Mouse (Mus musculus) liver, embryonic 11.5 days (tissue): ENCODE data around the gene Rprml. TPM values are rescaled to one million over a fixed set of nuclear protein-coding genes. Genes with fewer than 3 reads are reported as not detected.

Experiments used
- ATAC-seq: fragments of 200-750 bp; cut with Nextera tagmentation; replicated peaks from 2 replicates; pipeline ENCODE4 v1.8.0; 2017; ENCODE audit warnings: moderate number of reproducible peaks, mild to moderate bottlenecking, moderate TSS enrichment, moderate library complexity; ENCODE audit not compliant: low FRiP score
- DNase-seq: peaks from one replicate; pipeline ENCODE4 v3.0.0-alpha.2; 2017; ENCODE audit warnings: low spot score
- H3K27ac ChIP-seq: fragments of 300-500 bp; sonication (generic); 2 replicates; pipeline ENCODE4 v1.5.1; 2014; ENCODE audit warnings: mild to moderate bottlenecking, low read depth, low read length, control low read depth
- H3K27me3 ChIP-seq: fragments of 300-500 bp; sonication (generic); replicated peaks from 2 replicates; pipeline ENCODE4 v1.6.1; 2014; ENCODE audit warnings: low read length, mixed read lengths; ENCODE audit not compliant: control insufficient read depth, insufficient read depth
- H3K36me3 ChIP-seq: fragments of 300-500 bp; sonication (generic); 2 replicates; pipeline ENCODE4 v1.6.1; 2014; ENCODE audit warnings: mild to moderate bottlenecking, low read length, moderate library complexity, mixed read lengths; ENCODE audit not compliant: control insufficient read depth, insufficient read depth
- H3K4me1 ChIP-seq: fragments of 300-500 bp; sonication (generic); replicated peaks from 2 replicates; pipeline ENCODE4 v1.6.1; 2014; ENCODE audit warnings: low read length, mixed read lengths; ENCODE audit not compliant: control insufficient read depth, insufficient read depth
- H3K4me2 ChIP-seq: fragments of 300-500 bp; sonication (generic); 2 replicates; pipeline ENCODE4 v1.6.1; 2014; ENCODE audit warnings: mild to moderate bottlenecking, control low read depth, moderate library complexity
- H3K4me3 ChIP-seq: fragments of 300-500 bp; sonication (generic); 2 replicates; pipeline ENCODE4 v1.5.1; 2014; ENCODE audit warnings: low read depth, low read length, control low read depth
- H3K9ac ChIP-seq: fragments of 300-500 bp; sonication (generic); 2 replicates; pipeline ENCODE4 v1.6.1; 2014; ENCODE audit warnings: low read depth, low read length, control low read depth
- H3K9me3 ChIP-seq: fragments of 300-500 bp; sonication (generic); 2 replicates; pipeline ENCODE4 v1.6.1; 2016; ENCODE audit warnings: low read length, inconsistent platforms, mixed read lengths; ENCODE audit not compliant: control insufficient read depth
- WGBS: fragments of 180-500 bp; shearing (Covaris S2); extraction: QIAGEN DNeasy Blood & Tissue Kit; methylation state at CpG from one replicate; pipeline ENCODE4 v1.1.7; 2014; 5-methylcytosine and 5-hydroxymethylcytosine counted together
- polyA plus RNA-seq: library from polyadenylated mRNA; unstranded; fragments of >200 nt; fragmentation: Nextera tagmentation; extraction: Ambion mirVana; gene quantifications from 2 replicates; pipeline ENCODE4 v1.2.1, GENCODE M21; 2014

Rprml gene
- polyA plus RNA-seq, 1 experiment from 2014 or later, result not detected

- Histone ChIP-seq H3K9me3 (no peaks in the 10 kb centered on the region), H3K27ac (no peak overlapping the region), H3K4me2 (no peak overlapping the region), H3K27me3 (peaks cover 64% of the 10 kb centered on the region), H3K9ac (no peak overlapping the region), H3K4me1 (peaks cover 3% of the 10 kb centered on the region), H3K4me3 (no peak overlapping the region), H3K36me3 (no peaks in the 10 kb centered on the region)
- 66% methylated on average over 10 of the region's 10 CpGs for WGBS
- no peak for ATAC-seq
- DNase-seq, result no peak
These were observed 4.1 kb downstream of the Rprml start for GRCm38 (mm10) chr11:103653359-103653965.

DNA sequence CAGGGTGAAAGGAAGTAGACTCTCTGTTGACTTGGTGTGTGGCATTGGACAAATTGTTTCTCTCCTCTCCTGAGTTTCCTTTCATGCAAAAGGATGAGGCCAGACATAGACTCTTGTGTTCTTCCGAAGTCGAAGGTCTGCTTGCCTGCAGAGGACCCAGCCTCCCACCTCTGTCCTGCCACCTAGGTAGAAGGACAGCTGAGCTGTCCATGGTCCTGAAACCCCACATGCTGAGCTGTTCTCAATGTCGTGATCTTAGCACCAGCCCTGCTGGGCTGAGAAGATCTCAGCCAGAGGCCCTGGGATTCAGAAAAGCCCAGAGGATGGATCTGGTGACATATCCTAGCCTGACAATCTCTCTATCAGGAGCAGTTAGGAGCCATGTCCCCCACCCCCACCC is 7.2 kb downstream of the Rprml start:
- Histone ChIP-seq H3K9me3 (no peaks in the 10 kb centered on the region), H3K27ac (no peak overlapping the region), H3K4me1 (no peaks in the 10 kb centered on the region), H3K27me3 (peaks cover 33% of the 10 kb centered on the region), H3K36me3 (no peaks in the 10 kb centered on the region), H3K4me3 (no peak overlapping the region), H3K4me2 (no peak overlapping the region), H3K9ac (no peak overlapping the region)
- 13% methylated on average over 3 of the region's 3 CpGs for WGBS
- ATAC-seq, result no peak
- DNase-seq, result peak; percentile 55

DNA sequence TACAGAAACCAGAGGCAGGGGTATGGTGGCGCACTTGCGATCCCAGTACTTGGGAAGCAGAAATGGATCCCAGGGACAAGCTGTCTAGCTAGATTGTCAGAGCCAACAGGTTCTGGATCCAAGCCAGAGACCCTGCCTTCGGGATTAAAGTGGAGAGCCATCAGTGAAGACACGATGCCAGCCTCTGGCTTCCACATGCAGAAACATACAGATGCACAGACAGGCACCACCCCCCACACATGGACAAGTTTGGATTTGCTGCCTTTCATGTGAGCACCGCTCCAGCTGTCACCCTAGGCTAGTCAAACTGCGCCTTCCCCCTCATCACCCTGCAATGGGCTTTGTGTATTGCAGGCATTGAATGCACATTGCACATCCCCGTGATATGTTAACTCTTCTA is 8.8 kb downstream of the Rprml start:
- H3K9me3 ChIP-seq, result no peaks in the 10 kb centered on the region
- DNase-seq, result no peak
- no peak overlapping the region for H3K4me2 ChIP-seq
- H3K4me1 ChIP-seq, result no peaks in the 10 kb centered on the region
- H3K36me3 ChIP-seq, result no peaks in the 10 kb centered on the region
- H3K27me3 ChIP-seq, result peaks cover 18% of the 10 kb centered on the region
- ATAC-seq, result no peak
- no peak overlapping the region for H3K4me3 ChIP-seq
- no peak overlapping the region for H3K27ac ChIP-seq
- H3K9ac ChIP-seq, result no peak overlapping the region
- 86% methylated on average over 7 of the region's 7 CpGs for WGBS

DNA sequence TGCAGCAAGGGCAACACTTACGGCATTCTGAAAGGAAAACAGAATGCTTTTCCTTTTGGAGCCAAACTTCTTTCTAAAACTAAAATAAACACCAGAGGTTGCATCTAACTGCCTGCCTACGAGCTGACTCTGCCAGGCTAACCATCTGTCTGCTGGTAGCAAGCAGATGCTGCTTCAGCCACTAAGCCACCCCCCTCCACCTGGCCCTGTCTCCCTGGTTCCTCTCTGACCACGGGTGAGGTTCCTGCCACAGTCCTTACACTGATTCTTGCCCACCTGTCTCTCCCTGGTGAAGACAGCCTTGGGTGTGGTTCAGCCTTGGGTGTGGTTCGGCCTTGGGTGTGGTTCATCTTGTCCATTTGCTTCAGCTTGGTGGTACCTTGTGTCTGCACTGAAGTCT is 12.5 kb downstream of the Rprml start:
- no peaks in the 10 kb centered on the region for H3K4me1 ChIP-seq
- H3K9ac ChIP-seq, result no peak overlapping the region
- ATAC-seq, result no peak
- no peak overlapping the region for H3K4me2 ChIP-seq
- no peaks in the 10 kb centered on the region for H3K9me3 ChIP-seq
- no peaks in the 10 kb centered on the region for H3K36me3 ChIP-seq
- DNase-seq, result no peak
- WGBS, result 65% methylated on average over 4 of the region's 4 CpGs
- no peak overlapping the region for H3K4me3 ChIP-seq
- no peaks in the 10 kb centered on the region; the same call in none of the 2 replicates for H3K27me3 ChIP-seq
- H3K27ac ChIP-seq, result no peak overlapping the region

DNA sequence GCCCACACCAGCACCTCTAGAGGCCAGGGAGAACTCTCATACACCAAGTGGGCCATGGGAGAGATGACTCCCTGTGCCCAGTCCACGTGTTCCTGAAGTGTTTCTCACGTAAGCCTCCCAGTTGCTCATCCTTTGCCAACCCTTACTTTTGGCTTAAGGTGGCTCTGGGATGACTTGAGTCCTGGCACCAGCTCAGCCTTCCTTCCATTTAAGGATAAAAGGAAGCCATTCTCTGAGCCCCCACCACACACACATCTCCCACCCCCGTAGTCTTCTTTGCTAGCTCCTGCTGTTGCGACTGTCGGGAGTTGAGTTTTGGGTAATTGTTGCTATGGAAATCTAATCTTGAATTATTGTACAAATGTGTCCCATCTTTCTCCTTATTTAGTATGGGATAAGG is 13.2 kb downstream of the Rprml start:
- H3K27ac ChIP-seq, result no peak overlapping the region
- H3K9ac ChIP-seq, result no peak overlapping the region
- H3K4me2 ChIP-seq, result no peak overlapping the region
- no peak overlapping the region for H3K4me3 ChIP-seq
- ATAC-seq (no peak), DNase-seq (no peak)
- H3K4me1 ChIP-seq, result no peaks in the 10 kb centered on the region
- WGBS, result 67% methylated on average over 5 of the region's 5 CpGs
- no peaks in the 10 kb centered on the region; the same call in none of the 2 replicates for H3K27me3 ChIP-seq
- no peaks in the 10 kb centered on the region for H3K9me3 ChIP-seq
- no peaks in the 10 kb centered on the region for H3K36me3 ChIP-seq

DNA sequence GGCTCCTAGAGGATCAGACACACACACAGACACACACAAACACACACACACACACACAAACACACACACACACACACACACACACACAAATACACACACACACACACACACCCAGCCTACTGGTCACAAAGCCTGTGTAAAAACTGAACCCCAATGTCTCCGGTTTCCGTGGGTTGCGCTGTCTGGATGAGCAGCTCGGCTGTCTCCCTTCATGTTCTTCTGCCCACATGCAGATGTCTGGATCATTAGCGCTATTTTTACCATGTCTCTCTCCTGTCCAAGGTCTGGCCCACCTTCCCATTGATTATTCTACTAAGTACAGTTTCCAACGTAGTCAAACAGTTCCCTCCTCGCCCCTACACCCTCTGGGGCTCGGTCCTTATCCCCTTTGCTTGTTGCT is 13.7 kb downstream of the Rprml start:
- Histone ChIP-seq H3K9ac (no peak overlapping the region), H3K4me1 (no peaks in the 10 kb centered on the region), H3K4me2 (no peak overlapping the region), H3K4me3 (no peak overlapping the region), H3K27me3 (no peaks in the 10 kb centered on the region; the same call in none of the 2 replicates), H3K36me3 (no peaks in the 10 kb centered on the region), H3K9me3 (no peaks in the 10 kb centered on the region), H3K27ac (no peak overlapping the region)
- ATAC-seq (no peak), DNase-seq (no peak)
- 81% methylated on average over 8 of the region's 8 CpGs for WGBS

DNA sequence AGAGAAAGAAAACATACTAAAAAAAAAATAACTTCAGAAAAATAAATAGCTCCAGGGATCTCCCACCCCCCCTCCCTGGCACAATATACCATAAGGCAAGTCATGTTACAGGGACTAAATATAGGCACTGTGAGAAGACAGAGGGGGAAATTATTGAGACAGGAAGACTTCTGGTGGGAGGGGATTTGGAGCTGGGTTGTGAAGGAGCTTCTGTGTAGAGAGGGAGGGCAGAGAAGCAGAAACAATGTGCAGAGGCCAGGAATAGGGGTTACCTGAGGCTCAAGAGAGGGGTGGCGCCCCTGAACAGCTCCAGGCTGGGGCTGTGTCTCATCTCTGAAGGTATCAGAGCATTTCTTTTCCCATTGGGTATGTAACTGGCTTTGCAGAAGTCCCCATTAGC is 16.3 kb downstream of the Rprml start:
- ATAC-seq (no peak), DNase-seq (no peak)
- no peaks in the 10 kb centered on the region for H3K36me3 ChIP-seq
- WGBS, result 47% methylated on average over 1 of the region's 1 CpGs
- H3K27me3 ChIP-seq, result no peaks in the 10 kb centered on the region; the same call in none of the 2 replicates
- no peak overlapping the region for H3K9ac ChIP-seq
- H3K4me3 ChIP-seq, result no peak overlapping the region
- H3K9me3 ChIP-seq, result no peaks in the 10 kb centered on the region
- H3K4me2 ChIP-seq, result no peak overlapping the region
- no peak overlapping the region for H3K27ac ChIP-seq
- H3K4me1 ChIP-seq, result no peaks in the 10 kb centered on the region

DNA sequence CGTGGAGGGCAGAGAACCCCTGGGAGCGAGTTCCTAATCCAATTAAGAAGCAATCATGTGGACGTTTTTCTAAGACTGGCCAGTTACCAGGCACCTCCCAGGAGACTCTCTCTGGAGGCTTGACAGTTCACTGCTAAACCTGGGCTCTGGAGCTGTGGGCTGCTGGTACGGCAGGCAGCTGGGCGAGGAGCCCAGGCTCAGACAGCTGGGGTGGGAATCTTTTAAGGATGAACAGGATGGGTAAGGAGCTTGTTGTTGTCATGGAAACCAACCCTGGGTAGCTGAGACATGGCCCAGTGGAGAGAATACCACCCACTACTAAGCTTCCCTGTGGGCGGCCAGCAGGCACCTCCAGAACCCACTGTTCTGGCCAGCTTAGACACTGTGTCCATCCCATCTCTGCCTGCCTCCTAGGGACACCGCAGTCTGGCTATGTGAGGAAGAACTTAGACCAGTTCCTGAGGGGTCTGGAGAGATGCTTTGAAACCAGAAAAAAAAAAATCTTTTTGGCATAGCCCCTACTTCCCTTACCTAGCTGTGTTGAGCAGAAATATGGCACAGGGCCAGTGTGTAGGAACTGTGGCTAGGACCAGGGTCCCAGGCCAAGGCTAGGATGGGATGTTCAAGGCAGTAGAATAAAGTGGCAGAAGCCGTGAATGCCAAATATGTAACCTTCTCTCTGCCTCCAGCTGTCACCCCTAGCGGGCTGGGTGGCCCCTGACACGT is 17.0 kb downstream of the Rprml start:
- Histone ChIP-seq H3K4me3 (no peak overlapping the region), H3K9ac (no peak overlapping the region), H3K36me3 (no peaks in the 10 kb centered on the region), H3K4me1 (no peaks in the 10 kb centered on the region), H3K27me3 (no peaks in the 10 kb centered on the region; the same call in none of the 2 replicates), H3K27ac (no peak overlapping the region), H3K4me2 (no peak overlapping the region), H3K9me3 (no peaks in the 10 kb centered on the region)
- DNase-seq (no peak), ATAC-seq (no peak)
- 44% methylated on average over 10 of the region's 10 CpGs for WGBS

DNA sequence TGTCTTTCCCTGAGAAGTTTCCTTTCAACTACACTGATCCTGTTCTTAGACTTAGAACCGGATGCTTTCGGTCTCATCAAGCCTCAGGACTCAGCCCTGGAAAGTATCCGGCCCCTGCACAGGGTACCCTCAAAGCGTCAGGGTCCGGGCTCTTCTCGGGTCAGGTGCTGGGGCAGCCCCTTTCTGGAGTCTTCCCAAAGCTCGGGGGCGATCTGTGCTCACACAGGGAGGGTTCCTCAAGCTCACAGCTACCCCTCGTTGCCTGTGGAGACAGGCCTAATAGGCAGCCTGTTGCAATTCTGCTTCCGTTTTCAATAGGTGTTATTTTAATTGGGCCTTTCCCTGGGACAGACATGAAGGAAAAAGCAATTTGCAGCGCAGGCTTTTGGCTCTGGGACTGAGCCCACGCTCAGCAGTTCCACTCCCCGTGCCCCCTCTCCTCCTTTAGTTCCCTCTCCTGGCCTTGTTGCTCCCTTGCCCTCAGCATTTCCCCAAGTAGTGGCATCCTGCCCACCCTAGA is 17.6 kb downstream of the Rprml start:
- H3K9ac ChIP-seq, result no peak overlapping the region
- H3K4me3 ChIP-seq, result no peak overlapping the region
- DNase-seq (no peak), ATAC-seq (no peak)
- H3K4me2 ChIP-seq, result no peak overlapping the region
- WGBS, result 65% methylated on average over 13 of the region's 13 CpGs
- no peaks in the 10 kb centered on the region; the same call in none of the 2 replicates for H3K27me3 ChIP-seq
- H3K9me3 ChIP-seq, result no peaks in the 10 kb centered on the region
- H3K27ac ChIP-seq, result no peak overlapping the region
- H3K36me3 ChIP-seq, result no peaks in the 10 kb centered on the region
- no peaks in the 10 kb centered on the region for H3K4me1 ChIP-seq
